Mouse (Mus musculus) bone marrow, adult 2 months (tissue): ENCODE results near the gene Caskin2. TPM values are rescaled to one million over a fixed set of nuclear protein-coding genes. Genes with fewer than 3 reads are reported as not detected.

Experiments
- H3K27ac ChIP-seq: fragments of 200-500 bp; 2 replicates; pipeline ENCODE4 v1.5.1; 2012; ENCODE audit warnings: low read depth, mild to moderate bottlenecking, control low read depth, inconsistent platforms, low read length; ENCODE audit not compliant: control insufficient read depth, poor library complexity, insufficient read depth
- H3K4me1 ChIP-seq: fragments of 200-500 bp; 2 replicates; pipeline ENCODE4 v1.6.1; 2011; ENCODE audit warnings: low read length; ENCODE audit not compliant: control insufficient read depth, insufficient read depth
- H3K4me3 ChIP-seq: fragments of 200-500 bp; replicated peaks from 2 replicates; pipeline ENCODE3; 2011; ENCODE audit warnings: mild to moderate bottlenecking, low read depth, low read length, control low read depth; ENCODE audit not compliant: control insufficient read depth
- CTCF ChIP-seq: fragments of 200-500 bp; IDR thresholded peaks from 2 replicates; pipeline ENCODE4 v1.5.1; 2011; ENCODE audit warnings: low read length, control low read depth; ENCODE audit not compliant: control insufficient read depth, insufficient read depth
- POLR2A ChIP-seq: fragments of 200-500 bp; IDR thresholded peaks from 2 replicates; pipeline ENCODE4 v1.6.1; 2011; ENCODE audit warnings: low read depth, mild to moderate bottlenecking, control low read depth, low read length, borderline replicate concordance; ENCODE audit not compliant: control insufficient read depth
- WGBS: fragments of 180-500 bp; shearing (Covaris S2); methylation state at CpG from one replicate; pipeline ENCODE4 v1.1.7; 2018; 5-methylcytosine and 5-hydroxymethylcytosine counted together
- polyA plus RNA-seq: library from polyadenylated mRNA; stranded (reverse); fragments of >200 nt; gene quantifications from 2 replicates; pipeline ENCODE4 v1.2.4, GENCODE M21; 2011; ENCODE audit warnings: low replicate concordance; ENCODE audit not compliant: missing spikeins, insufficient read depth, insufficient read length

The Caskin2 gene
- polyA plus RNA-seq, 1 experiment: 6.7 TPM

GRCm38 (mm10) chr11:115805005-115805404 is 8.4 kb downstream of the Caskin2 start:
- H3K27ac ChIP-seq: peak overlapping the region; percentile 66
- H3K4me1 ChIP-seq: no peaks in the 10 kb centered on the region; the same call in 1 of the 2 replicates
- H3K4me3 ChIP-seq: peak overlapping the region; percentile 31
- no peak for TF ChIP-seq CTCF
- TF ChIP-seq POLR2A: no peak; the same call in 1 of the 2 replicates
- WGBS: 82% methylated on average over 7 of the region's 7 CpGs

- Histone ChIP-seq H3K4me1 (no peaks in the 10 kb centered on the region; the same call in 1 of the 2 replicates), H3K4me3 (no peak overlapping the region), H3K27ac (no peak overlapping the region)
- WGBS: 88% methylated on average over 24 of the region's 24 CpGs
- TF ChIP-seq POLR2A (no peak), CTCF (no peak)
Observed at GRCm38 (mm10) chr11:115803072-115803709, 10.2 kb downstream of the Caskin2 start.

- no peak overlapping the region for H3K4me3 ChIP-seq
- no peaks in the 10 kb centered on the region for H3K4me1 ChIP-seq
- no peak for TF ChIP-seq POLR2A
- TF ChIP-seq CTCF: no peak
- H3K27ac ChIP-seq: no peak overlapping the region; the same call in 1 of the 2 replicates
- 83% methylated on average over 18 of the region's 18 CpGs for WGBS
Observed at GRCm38 (mm10) chr11:115800981-115801380, 12.5 kb downstream of the Caskin2 start.

GRCm38 (mm10) chr11:115797665-115798064 is 15.8 kb downstream of the Caskin2 start:
- Histone ChIP-seq H3K4me3 (no peak overlapping the region), H3K27ac (no peak overlapping the region), H3K4me1 (no peaks in the 10 kb centered on the region)
- WGBS: 87% methylated on average over 9 of the region's 9 CpGs
- TF ChIP-seq CTCF: no peak
- TF ChIP-seq POLR2A: no peak

GRCm38 (mm10) chr11:115796898-115797297 is 16.5 kb downstream of the Caskin2 start:
- 49% methylated on average over 15 of the region's 15 CpGs for WGBS
- Histone ChIP-seq H3K4me3 (no peak overlapping the region), H3K27ac (no peak overlapping the region)

GRCm38 (mm10) chr11:115792353-115792752 is 21.1 kb downstream of the Caskin2 start:
- 93% methylated on average over 14 of the region's 14 CpGs for WGBS
- TF ChIP-seq CTCF (no peak), POLR2A (no peak)
- H3K4me1 ChIP-seq: no peaks in the 10 kb centered on the region
- H3K27ac ChIP-seq: no peak overlapping the region
- H3K4me3 ChIP-seq: no peak overlapping the region

More at GRCm38 (mm10) chr11:115796898-115797297, 16.5 kb downstream of the Caskin2 start:
- TF ChIP-seq CTCF: no peak
- TF ChIP-seq POLR2A: no peak
- no peaks in the 10 kb centered on the region for H3K4me1 ChIP-seq

- WGBS: 97% methylated on average over 16 of the region's 16 CpGs
- H3K27ac ChIP-seq: no peak overlapping the region
- no peak overlapping the region for H3K4me3 ChIP-seq
- H3K4me1 ChIP-seq: no peaks in the 10 kb centered on the region
- TF ChIP-seq POLR2A: no peak
- TF ChIP-seq CTCF: no peak
Observed at GRCm38 (mm10) chr11:115791919-115792318, 21.5 kb downstream of the Caskin2 start.

- no peak for TF ChIP-seq POLR2A
- TF ChIP-seq CTCF: no peak
- Histone ChIP-seq H3K4me3 (no peak overlapping the region), H3K27ac (no peak overlapping the region), H3K4me1 (no peaks in the 10 kb centered on the region)
- 92% methylated on average over 7 of the region's 7 CpGs for WGBS
Observed at GRCm38 (mm10) chr11:115789787-115790186, 23.7 kb downstream of the Caskin2 start.

GRCm38 (mm10) chr11:115786473-115786872 is 27.0 kb downstream of the Caskin2 start:
- TF ChIP-seq POLR2A (no peak), CTCF (no peak)
- 87% methylated on average over 6 of the region's 6 CpGs for whole genome bisulfite sequencing
- Histone ChIP-seq H3K27ac (no peak overlapping the region), H3K4me1 (no peaks in the 10 kb centered on the region), H3K4me3 (no peak overlapping the region)
